Mouse (Mus musculus): Measurements from ENCODE around the gene Ppp6r2. TPM values are rescaled to one million over a fixed set of nuclear protein-coding genes. Genes with fewer than 3 reads are reported as not detected.
A peak's percentile ranks its signal among the peaks of the same experiment; 100 is the strongest.

The Ppp6r2 gene
- total RNA-seq, 1 experiment from 2014 or later = 41.9 TPM

- peak; percentile 14; the same call in 1 of the 2 replicates for ATAC-seq (ENCODE audit: extremely low read depth, insufficient number of reproducible peaks, low FRiP score, poor library complexity, severe bottlenecking)
Measured at GRCm38 (mm10) chr15:89180571-89181229, 30.7 kb upstream of the Ppp6r2 start, which contains the start of gene Plxnb2. Plxnb2 (minus strand) TSS chr15:89180788.

GRCm38 (mm10) chr15:89181561-89182270 is 29.6 kb upstream of the Ppp6r2 start:
- no peak for ATAC-seq (ENCODE audit: extremely low read depth, insufficient number of reproducible peaks, low FRiP score, poor library complexity, severe bottlenecking)

- no peak for ATAC-seq (ENCODE audit: extremely low read depth, insufficient number of reproducible peaks, low FRiP score, poor library complexity, severe bottlenecking)
Measured at GRCm38 (mm10) chr15:89182328-89182741, 29.0 kb upstream of the Ppp6r2 start.

GRCm38 (mm10) chr15:89182842-89183241 is 28.5 kb upstream of the Ppp6r2 start:
- ATAC-seq (ENCODE audit: extremely low read depth, insufficient number of reproducible peaks, low FRiP score, poor library complexity, severe bottlenecking) = no peak

- ATAC-seq (ENCODE audit: extremely low read depth, insufficient number of reproducible peaks, low FRiP score, poor library complexity, severe bottlenecking) = no peak
Measured at GRCm38 (mm10) chr15:89184141-89184936, 27.0 kb upstream of the Ppp6r2 start.

GRCm38 (mm10) chr15:89184937-89185227 is 26.5 kb upstream of the Ppp6r2 start:
- ATAC-seq (ENCODE audit: extremely low read depth, insufficient number of reproducible peaks, low FRiP score, poor library complexity, severe bottlenecking) = no peak

- ATAC-seq (ENCODE audit: extremely low read depth, insufficient number of reproducible peaks, low FRiP score, poor library complexity, severe bottlenecking) = no peak
Measured at GRCm38 (mm10) chr15:89195261-89195681, 16.1 kb upstream of the Ppp6r2 start.

GRCm38 (mm10) chr15:89195690-89196312 is 15.6 kb upstream of the Ppp6r2 start:
- ATAC-seq (ENCODE audit: extremely low read depth, insufficient number of reproducible peaks, low FRiP score, poor library complexity, severe bottlenecking) = peak; percentile 68; the same call in 1 of the 2 replicates

GRCm38 (mm10) chr15:89196313-89196706 is 15.0 kb upstream of the Ppp6r2 start, which contains the start of gene Dennd6b:
Dennd6b (minus strand) TSS chr15:89196496.
- ATAC-seq (ENCODE audit: extremely low read depth, insufficient number of reproducible peaks, low FRiP score, poor library complexity, severe bottlenecking) = peak; percentile 99

GRCm38 (mm10) chr15:89197056-89197455 is 14.3 kb upstream of the Ppp6r2 start:
- ATAC-seq (ENCODE audit: extremely low read depth, insufficient number of reproducible peaks, low FRiP score, poor library complexity, severe bottlenecking) = no peak

- no peak for ATAC-seq (ENCODE audit: extremely low read depth, insufficient number of reproducible peaks, low FRiP score, poor library complexity, severe bottlenecking)
Measured at GRCm38 (mm10) chr15:89207457-89207856, 3.9 kb upstream of the Ppp6r2 start.

GRCm38 (mm10) chr15:89209886-89210761 is 1.2 kb upstream of the Ppp6r2 start:
- peak; percentile 59 for ATAC-seq (ENCODE audit: extremely low read depth, insufficient number of reproducible peaks, low FRiP score, poor library complexity, severe bottlenecking)

- no peak for ATAC-seq (ENCODE audit: extremely low read depth, insufficient number of reproducible peaks, low FRiP score, poor library complexity, severe bottlenecking)
Measured at GRCm38 (mm10) chr15:89211716-89212461, 536 bp downstream of the Ppp6r2 start.

GRCm38 (mm10) chr15:89212495-89212894 is 1.1 kb downstream of the Ppp6r2 start:
- no peak for ATAC-seq (ENCODE audit: extremely low read depth, insufficient number of reproducible peaks, low FRiP score, poor library complexity, severe bottlenecking)

GRCm38 (mm10) chr15:89213517-89213916 is 2.2 kb downstream of the Ppp6r2 start:
- no peak for ATAC-seq (ENCODE audit: extremely low read depth, insufficient number of reproducible peaks, low FRiP score, poor library complexity, severe bottlenecking)

- no peak for ATAC-seq (ENCODE audit: extremely low read depth, insufficient number of reproducible peaks, low FRiP score, poor library complexity, severe bottlenecking)
Measured at GRCm38 (mm10) chr15:89214953-89215352, 3.6 kb downstream of the Ppp6r2 start.

GRCm38 (mm10) chr15:89215611-89216233 is 4.4 kb downstream of the Ppp6r2 start:
- no peak for ATAC-seq (ENCODE audit: extremely low read depth, insufficient number of reproducible peaks, low FRiP score, poor library complexity, severe bottlenecking)
